Mouse (Mus musculus) lung, postnatal 0 days (tissue): ENCODE measurements around the gene Chmp1a. TPM values are rescaled to one million over a fixed set of nuclear protein-coding genes. Genes with fewer than 3 reads are reported as not detected.

Source experiments
- ATAC-seq: fragments of 200-750 bp; cut with Nextera tagmentation; 2 replicates; pipeline ENCODE4 v1.8.0; 2017; ENCODE audit warnings: moderate library complexity
- DNase-seq: peaks from one replicate; pipeline ENCODE4 v3.0.0-alpha.2; 2016; ENCODE audit warnings: low spot score
- H3K27ac ChIP-seq: fragments of 300-500 bp; sonication (generic); 2 replicates; pipeline ENCODE4 v1.5.1; 2014; ENCODE audit warnings: antibody characterized with exemption, mild to moderate bottlenecking, low read length, mixed read lengths
- H3K27me3 ChIP-seq: fragments of 300-500 bp; sonication (generic); replicated peaks from 2 replicates; pipeline ENCODE4 v1.6.1; 2014; ENCODE audit warnings: low read length, mixed read lengths; ENCODE audit not compliant: insufficient read depth
- H3K36me3 ChIP-seq: fragments of 300-500 bp; sonication (generic); 2 replicates; pipeline ENCODE4 v1.6.1; 2014; ENCODE audit warnings: low read length, mixed read lengths; ENCODE audit not compliant: insufficient read depth
- H3K4me1 ChIP-seq: fragments of 300-500 bp; sonication (generic); 2 replicates; pipeline ENCODE4 v1.6.1; 2014; ENCODE audit warnings: antibody characterized with exemption, low read depth, low read length, mixed read lengths; ENCODE audit not compliant: insufficient read depth
- H3K4me2 ChIP-seq: fragments of 300-500 bp; sonication (generic); replicated peaks from 2 replicates; pipeline ENCODE4 v1.6.1; 2014; ENCODE audit warnings: low read depth, mild to moderate bottlenecking, low read length, moderate library complexity, mixed read lengths
- H3K4me3 ChIP-seq: fragments of 300-500 bp; sonication (generic); 2 replicates; pipeline ENCODE4 v1.5.1; 2014; ENCODE audit warnings: low read depth, low read length
- H3K9ac ChIP-seq: fragments of 300-500 bp; sonication (generic); replicated peaks from 2 replicates; pipeline ENCODE4 v1.6.1; 2014; ENCODE audit warnings: low read depth, mild to moderate bottlenecking
- H3K9me3 ChIP-seq: fragments of 300-500 bp; sonication (generic); 2 replicates; pipeline ENCODE4 v1.6.1; 2016; ENCODE audit warnings: low read length, mixed read lengths
- CTCF ChIP-seq: IDR thresholded peaks from 2 replicates; pipeline ENCODE4 v1.5.1; 2016; ENCODE audit warnings: antibody characterized with exemption, mild to moderate bottlenecking
- EP300 ChIP-seq: IDR thresholded peaks from 2 replicates; pipeline ENCODE4 v1.6.1; 2016; ENCODE audit warnings: antibody characterized with exemption, mild to moderate bottlenecking, control low read depth
- WGBS: fragments of 180-500 bp; shearing (Covaris S2); extraction: QIAGEN DNeasy Blood & Tissue Kit; methylation state at CpG from one replicate; pipeline ENCODE4 v1.1.7; 2014; 5-methylcytosine and 5-hydroxymethylcytosine counted together
- polyA plus RNA-seq: library from polyadenylated mRNA; unstranded; fragments of >200 nt; fragmentation: Nextera tagmentation; extraction: Ambion mirVana; gene quantifications from 2 replicates; pipeline ENCODE4 v1.2.1, GENCODE M21; 2015

Chmp1a gene
- polyA plus RNA-seq, 1 experiment from 2014 or later: 130 TPM

GRCm38 (mm10) chr8:123244382-123244781 lies 31.8 kb upstream of the Chmp1a start:
- DNase-seq (no peak), ATAC-seq (no peak)
- H3K4me3 ChIP-seq: no peak overlapping the region
- H3K4me1 ChIP-seq: no peaks in the 10 kb centered on the region
- H3K9me3 ChIP-seq: no peaks in the 10 kb centered on the region
- no peaks in the 10 kb centered on the region for H3K27me3 ChIP-seq
- H3K4me2 ChIP-seq: no peak overlapping the region
- TF ChIP-seq CTCF (no peak), EP300 (no peak)
- peaks cover 45% of the 10 kb centered on the region for H3K36me3 ChIP-seq
- WGBS: 95% methylated on average over 4 of the region's 4 CpGs
- no peak overlapping the region for H3K9ac ChIP-seq
- H3K27ac ChIP-seq: no peak overlapping the region

GRCm38 (mm10) chr8:123243053-123243452 lies 30.5 kb upstream of the Chmp1a start:
- Histone ChIP-seq H3K36me3 (peaks cover 33% of the 10 kb centered on the region), H3K9me3 (no peaks in the 10 kb centered on the region), H3K27me3 (no peaks in the 10 kb centered on the region), H3K9ac (no peak overlapping the region), H3K4me1 (no peaks in the 10 kb centered on the region), H3K4me3 (no peak overlapping the region), H3K27ac (no peak overlapping the region), H3K4me2 (no peak overlapping the region)
- 67% methylated on average over 11 of the region's 11 CpGs for WGBS
- TF ChIP-seq EP300: no peak
- no peak; the same call in 1 of the 2 replicates for TF ChIP-seq CTCF
- ATAC-seq (no peak), DNase-seq (no peak)

- TF ChIP-seq CTCF: no peak
- no peak for TF ChIP-seq EP300
- no peaks in the 10 kb centered on the region for H3K4me1 ChIP-seq
- no peak for ATAC-seq
- no peak overlapping the region for H3K4me3 ChIP-seq
- H3K4me2 ChIP-seq: no peak overlapping the region
- 77% methylated on average over 7 of the region's 7 CpGs for WGBS
- H3K27me3 ChIP-seq: no peaks in the 10 kb centered on the region
- no peak overlapping the region for H3K9ac ChIP-seq
- H3K9me3 ChIP-seq: no peaks in the 10 kb centered on the region
- H3K36me3 ChIP-seq: peaks cover 25% of the 10 kb centered on the region
- no peak overlapping the region for H3K27ac ChIP-seq
- DNase-seq: no peak
These were observed 29.8 kb upstream of the Chmp1a start for GRCm38 (mm10) chr8:123242107-123242923.

- Histone ChIP-seq H3K4me1 (peaks cover 4% of the 10 kb centered on the region; the same call in 1 of the 2 replicates), H3K4me2 (no peak overlapping the region), H3K27ac (no peak overlapping the region), H3K27me3 (0 out of 2 replicates have a peak, but pooled peaks cover 7% of the 10 kb centered on the region), H3K9ac (no peak overlapping the region), H3K4me3 (no peak overlapping the region), H3K36me3 (no peaks in the 10 kb centered on the region), H3K9me3 (no peaks in the 10 kb centered on the region)
- ATAC-seq (no peak), DNase-seq (no peak)
- TF ChIP-seq EP300 (no peak), CTCF (no peak)
- 87% methylated on average over 10 of the region's 10 CpGs for WGBS
These were observed 26.8 kb upstream of the Chmp1a start for GRCm38 (mm10) chr8:123239398-123239797.

GRCm38 (mm10) chr8:123235520-123236497 lies 23.2 kb upstream of the Chmp1a start, which contains the start of gene Spata2l:
Gene Spata2l (minus strand): TSS chr8:123236233.
- no peaks in the 10 kb centered on the region for H3K36me3 ChIP-seq
- H3K4me3 ChIP-seq: peak within 1 kb of the TSS; percentile 60
- H3K9ac ChIP-seq: peak within 1 kb of the TSS; percentile 20
- peaks cover 4% of the 10 kb centered on the region; the same call in 1 of the 2 replicates for H3K4me1 ChIP-seq
- peak; percentile 93 for ATAC-seq
- peak; percentile 92 for DNase-seq
- no peak for TF ChIP-seq EP300
- peak; percentile 63 for TF ChIP-seq CTCF
- WGBS: under 1% methylated on average over 57 of the region's 57 CpGs
- 0 out of 2 replicates have a peak, but pooled peaks cover 7% of the 10 kb centered on the region for H3K27me3 ChIP-seq
- H3K27ac ChIP-seq: no peak within 1 kb of the TSS
- no peaks in the 10 kb centered on the region for H3K9me3 ChIP-seq
- H3K4me2 ChIP-seq: peak within 1 kb of the TSS; percentile 95
